Mouse (Mus musculus): ENCODE data around the gene Serinc3. TPM values are rescaled to one million over a fixed set of nuclear protein-coding genes. Genes with fewer than 3 reads are reported as not detected.
"Not testable (repeated sequence)": the region's sequence is repeated elsewhere in the genome, so short reads cannot be mapped to it uniquely, and the experiment has no call there.

Serinc3 gene
- total RNA-seq, 2 experiments from 2014 or later, result 124 to 167 TPM

- no peak for DNase-seq
- intact Hi-C loops (cut with DNase I; ENCODE audit: low total_unique reads), result no loop called here
Measured at GRCm38 (mm10) chr2:163641681-163642080, 3.2 kb downstream of the Serinc3 start.

DNA sequence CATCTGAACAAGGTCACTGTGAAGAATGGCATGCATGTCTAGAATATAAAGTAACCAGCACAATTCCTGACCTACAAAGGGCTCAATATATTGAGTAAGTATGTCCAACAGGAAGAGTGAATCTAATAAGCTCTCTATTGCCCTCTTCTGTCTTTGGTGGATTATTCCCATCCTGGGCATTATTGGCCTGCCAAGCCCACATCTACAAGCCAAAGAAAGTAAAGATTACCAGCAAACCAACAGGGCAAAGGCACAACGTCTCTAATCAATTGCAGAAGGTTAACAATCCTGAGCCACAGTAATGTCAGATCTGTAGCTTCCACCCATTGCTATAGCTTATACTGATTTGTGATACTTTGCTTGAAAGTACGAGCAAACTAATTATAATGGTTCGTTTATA lies 4.4 kb downstream of the Serinc3 start:
- intact Hi-C loops (cut with DNase I; ENCODE audit: low total_unique reads), result no loop called here
- DNase-seq, result no peak

- intact Hi-C loops (cut with DNase I; ENCODE audit: low total_unique reads), result no loop called here
- DNase-seq, result no peak
Measured at GRCm38 (mm10) chr2:163637655-163638266, 7.2 kb downstream of the Serinc3 start.

- no peak for DNase-seq
- intact Hi-C loops (cut with DNase I; ENCODE audit: low total_unique reads), result no loop called here
Measured at GRCm38 (mm10) chr2:163636057-163636456, 8.9 kb downstream of the Serinc3 start.

GRCm38 (mm10) chr2:163634211-163634610 lies 10.7 kb downstream of the Serinc3 start:
- intact Hi-C loops (cut with DNase I; ENCODE audit: low total_unique reads), result no loop called here
- DNase-seq, result no peak

DNA sequence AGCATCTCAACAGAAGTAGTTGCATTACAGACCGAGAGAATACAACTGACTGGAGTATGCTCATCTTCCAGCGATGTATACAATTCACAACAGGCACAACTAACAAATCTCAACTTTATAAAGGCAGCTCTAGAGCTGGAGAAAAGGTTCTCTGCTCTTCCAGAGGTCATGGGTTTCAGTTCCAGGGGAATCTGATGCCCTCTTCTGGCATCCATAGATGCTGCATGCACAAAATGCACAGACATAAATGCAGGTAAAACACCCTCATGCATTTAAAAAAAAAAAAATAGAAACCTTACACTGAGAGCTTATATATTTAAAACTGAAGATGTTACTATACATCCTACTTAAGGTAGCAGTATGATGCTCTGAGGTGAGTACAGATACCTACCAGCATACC lies 13.2 kb downstream of the Serinc3 start:
- no peak for DNase-seq
- intact Hi-C loops (cut with DNase I; ENCODE audit: low total_unique reads), result no loop called here

DNA sequence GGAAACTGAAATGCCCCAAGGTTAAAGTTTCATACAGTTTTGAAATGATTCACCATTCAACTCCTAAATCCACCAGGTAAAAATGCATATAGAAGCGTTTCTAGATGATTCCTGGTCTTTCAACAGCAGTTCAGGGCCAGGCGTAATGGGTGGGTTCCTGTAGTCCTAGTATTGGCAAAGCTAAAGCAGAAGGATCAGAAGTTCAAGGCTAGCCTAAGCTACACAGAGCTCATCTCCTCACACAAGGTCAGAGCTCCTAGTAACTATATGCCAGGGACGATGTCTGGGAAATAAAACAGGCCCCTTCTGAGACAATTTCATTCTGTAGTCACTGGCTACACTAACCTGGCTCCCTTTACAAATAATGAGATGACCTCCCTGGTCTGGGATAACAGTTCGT lies 13.7 kb downstream of the Serinc3 start:
- intact Hi-C loops (cut with DNase I; ENCODE audit: low total_unique reads), result no loop called here
- no peak for DNase-seq

- DNase-seq; intact Hi-C loops (cut with DNase I; ENCODE audit: low total_unique reads): not testable (repeated sequence)
Measured at GRCm38 (mm10) chr2:163621401-163621800, 23.5 kb downstream of the Serinc3 start.

- no peak for DNase-seq
- intact Hi-C loops (cut with DNase I; ENCODE audit: low total_unique reads), result no loop called here
Measured at GRCm38 (mm10) chr2:163620451-163620850, 24.5 kb downstream of the Serinc3 start.

- intact Hi-C loops (cut with DNase I; ENCODE audit: low total_unique reads), result no loop called here
- DNase-seq, result no peak
Measured at GRCm38 (mm10) chr2:163617874-163618273, 27.1 kb downstream of the Serinc3 start.

GRCm38 (mm10) chr2:163617232-163617863 lies 27.6 kb downstream of the Serinc3 start:
- DNase-seq, result no peak
- intact Hi-C loops (cut with DNase I; ENCODE audit: low total_unique reads), result no loop called here

DNA sequence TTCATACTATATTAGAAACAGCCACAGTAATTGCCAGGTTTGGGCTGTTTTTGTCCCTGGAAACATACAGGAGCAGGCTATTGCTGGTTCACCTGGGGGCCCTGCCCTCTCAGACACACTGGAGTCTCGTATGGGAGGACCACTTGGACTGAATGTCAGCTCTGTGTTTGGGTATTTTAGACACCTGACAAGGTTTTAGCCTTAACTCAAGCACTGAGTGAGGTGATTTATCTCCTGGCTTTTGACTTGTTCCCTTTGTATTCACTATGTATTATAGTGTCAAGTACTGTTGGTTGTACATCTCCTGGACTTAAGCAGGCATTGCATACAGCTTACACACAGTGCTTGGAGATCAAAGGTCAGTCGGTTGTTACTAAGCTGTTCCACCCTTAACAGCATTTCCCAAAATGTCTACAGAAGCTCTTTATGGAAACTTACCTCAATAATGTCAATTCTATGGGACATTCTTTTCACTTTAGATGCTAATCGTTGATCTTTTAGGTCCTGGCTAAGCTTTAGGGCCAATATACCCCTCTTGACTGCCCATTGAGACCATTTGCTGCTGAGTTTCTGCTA lies 28.2 kb downstream of the Serinc3 start:
- DNase-seq, result no peak
- intact Hi-C loops (cut with DNase I; ENCODE audit: low total_unique reads), result no loop called here

DNA sequence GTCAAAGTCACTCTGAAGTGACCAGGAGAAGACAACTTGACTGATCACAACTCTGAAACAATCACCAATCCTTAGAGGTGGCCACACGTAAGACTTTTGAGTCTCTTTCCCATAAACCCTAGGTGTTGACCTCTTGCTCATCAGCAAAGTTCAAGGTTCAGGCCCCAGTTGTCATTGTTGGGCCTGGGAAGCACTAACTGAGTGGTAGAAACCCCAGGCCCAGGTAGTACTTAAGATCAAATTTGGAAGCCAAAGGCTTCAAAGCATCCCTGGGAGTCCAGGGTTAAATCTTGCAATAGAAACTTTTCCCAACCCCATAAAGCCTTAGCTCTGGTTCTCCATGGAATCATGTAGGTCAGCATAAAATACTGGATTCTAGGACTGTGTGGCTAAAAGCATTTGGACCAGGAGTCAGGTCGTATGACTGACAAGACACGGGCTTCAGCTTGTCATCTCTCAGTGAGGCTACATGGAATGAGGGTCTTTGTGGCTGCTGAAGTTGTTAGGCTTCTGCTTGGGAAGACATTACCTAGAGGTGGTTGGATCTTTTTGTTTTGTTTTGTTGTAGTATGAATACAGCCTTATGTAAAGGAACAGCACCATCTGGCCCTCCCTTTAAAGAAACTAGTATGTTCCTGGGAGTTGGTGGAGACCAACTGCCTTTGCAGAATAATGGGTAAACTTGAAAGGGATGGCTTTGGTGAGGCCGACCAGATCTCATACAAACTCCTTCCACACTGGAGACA lies 28.9 kb downstream of the Serinc3 start:
- intact Hi-C loops (cut with DNase I; ENCODE audit: low total_unique reads), result no loop called here
- DNase-seq, result no peak

GRCm38 (mm10) chr2:163615401-163615800 lies 29.5 kb downstream of the Serinc3 start:
- no peak for DNase-seq
- intact Hi-C loops (cut with DNase I; ENCODE audit: low total_unique reads), result no loop called here

DNA sequence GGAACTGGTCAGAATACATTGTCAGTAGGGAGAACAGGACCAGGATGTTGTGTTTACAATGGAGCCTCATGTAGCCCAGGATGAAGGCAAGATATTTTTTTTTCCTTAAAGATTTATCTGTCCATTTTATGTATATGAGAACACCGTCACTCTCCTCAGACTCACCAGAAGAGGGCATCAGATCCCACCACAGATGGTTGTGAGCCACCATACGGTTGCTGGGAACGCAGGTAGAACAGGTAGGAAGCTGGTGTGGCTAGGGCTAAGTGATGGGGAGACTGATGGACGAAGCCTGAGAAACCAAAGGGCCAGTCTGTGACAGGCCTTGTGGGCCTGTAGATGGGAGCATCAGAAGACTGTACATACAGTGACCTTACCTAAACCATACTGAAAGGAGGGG lies 30.9 kb downstream of the Serinc3 start:
- DNase-seq, result no peak
- intact Hi-C loops (cut with DNase I; ENCODE audit: low total_unique reads), result no loop called here

DNA sequence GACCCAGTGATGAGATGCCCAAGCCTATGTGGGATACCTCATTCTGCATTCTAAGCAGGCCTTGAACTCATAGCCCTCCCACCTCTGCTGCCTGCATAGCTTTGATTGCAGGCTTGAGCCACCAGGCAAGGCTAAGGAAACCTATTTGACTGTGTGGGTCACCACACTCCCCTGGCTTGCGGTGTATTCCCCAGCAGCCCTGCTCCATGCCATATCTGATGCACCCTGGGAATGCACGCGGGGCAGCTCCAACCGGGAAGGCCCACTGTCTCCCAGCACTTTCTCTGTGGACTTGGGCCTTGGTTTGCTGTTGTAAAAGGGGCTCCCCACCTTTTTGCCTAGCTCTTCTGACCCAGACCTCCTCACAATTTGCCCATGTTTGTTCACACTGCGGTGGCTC lies 31.7 kb downstream of the Serinc3 start:
- no peak for DNase-seq
- intact Hi-C loops (cut with DNase I; ENCODE audit: low total_unique reads), result no loop called here

GRCm38 (mm10) chr2:163611176-163611575 lies 33.8 kb downstream of the Serinc3 start:
- DNase-seq, result no peak
- intact Hi-C loops (cut with DNase I; ENCODE audit: low total_unique reads), result no loop called here

GRCm38 (mm10) chr2:163609281-163609975 lies 35.5 kb downstream of the Serinc3 start:
- no peak for DNase-seq
- intact Hi-C loops (cut with DNase I; ENCODE audit: low total_unique reads), result no loop called here

GRCm38 (mm10) chr2:163608008-163608407 lies 36.9 kb downstream of the Serinc3 start:
- intact Hi-C loops (cut with DNase I; ENCODE audit: low total_unique reads), result no loop called here
- no peak for DNase-seq

GRCm38 (mm10) chr2:163606161-163606560 lies 38.8 kb downstream of the Serinc3 start:
- intact Hi-C loops (cut with DNase I; ENCODE audit: low total_unique reads), result no loop called here
- DNase-seq, result no peak

All from gastrocnemius, postnatal 14 days (tissue).